Comparison of ENCODE assay signal across 8 mouse cellular contexts in the genomic region with DNA sequence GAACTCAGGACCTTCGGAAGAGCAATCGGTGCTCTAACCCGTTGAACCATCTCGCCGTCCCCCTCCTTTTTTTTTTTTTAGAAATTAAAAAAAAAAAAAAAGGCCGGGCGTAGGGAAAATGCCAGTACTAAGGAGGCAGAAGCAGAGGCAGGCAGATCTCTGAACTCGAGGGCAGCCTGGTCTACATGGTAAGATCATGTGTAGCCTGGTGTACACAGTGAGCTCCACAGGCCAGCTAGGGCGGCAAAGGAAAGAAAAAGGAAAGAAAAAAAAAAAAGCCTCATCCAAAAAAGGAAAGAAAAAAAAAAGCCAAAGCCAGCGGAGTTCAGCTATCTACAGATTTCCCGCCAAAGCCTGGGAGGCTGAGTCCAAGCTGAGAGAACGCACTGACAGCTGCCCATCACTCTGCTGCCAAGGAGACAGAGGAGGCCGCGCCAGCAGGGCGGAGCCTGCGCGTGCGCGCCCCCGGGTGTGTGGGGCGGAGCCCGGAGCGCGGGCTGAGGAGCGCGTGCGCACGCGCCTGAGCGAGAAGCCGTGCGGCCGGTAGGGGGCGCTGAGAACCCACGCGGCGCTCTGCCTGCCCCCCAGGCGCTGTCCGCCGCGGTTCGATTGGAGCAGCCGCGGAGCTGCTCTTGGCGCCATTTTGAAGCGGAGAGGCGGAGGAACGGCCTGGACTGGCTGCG. TPM values are rescaled to one million over a fixed set of nuclear protein-coding genes. Genes with fewer than 3 reads are reported as not detected.
DNase-seq lines count a peak whose midpoint lies in the region; ATAC-seq and TF ChIP-seq lines count a peak whose summit lies in the region.

A gene (plus strand): TSS at position 587 of the 683 bp plus-strand sequence.

- peak; percentile 99 for DNase-seq in CD4-positive helper T cell, adult 2 months (ENCODE audit: low read depth, low spot score)
- peak; percentile 90 for DNase-seq in brain, embryonic 18.5 days (ENCODE audit: low read depth, low spot score)
- DNase-seq in kidney, postnatal 0 days (ENCODE audit: low spot score) = peak; percentile 98
- DNase-seq in liver, embryonic 11.5 days (ENCODE audit: low spot score) = peak; percentile 93
- peak; percentile 99 for DNase-seq in naive thymus-derived CD4-positive, alpha-beta T cell, adult 2 months (ENCODE audit: low read depth)

- ATAC-seq in erythroid progenitor cell, adult 5-6 weeks (replicated peaks; ENCODE audit: low FRiP score, poor library complexity, severe bottlenecking) = peak; percentile 94
- peak; percentile 96 for ATAC-seq in heart, embryonic 12.5 days (ENCODE audit: insufficient number of reproducible peaks, low FRiP score)
- ATAC-seq in kidney, postnatal 0 days (replicated peaks; ENCODE audit: low FRiP score, low read depth) = peak; percentile 97
- ATAC-seq in liver, embryonic 11.5 days (replicated peaks; ENCODE audit: low FRiP score) = peak; percentile 97
- ATAC-seq in stomach, embryonic 14.5 days (ENCODE audit: insufficient number of reproducible peaks, insufficient read depth, low FRiP score, low read depth) = peak; percentile 97

- peak; percentile 87 for TF ChIP-seq CTCF in kidney, postnatal 0 days (IDR thresholded peaks at IDR 0.05; ENCODE audit: low read depth)

- no peaks in the 10 kb centered on the region for H3K36me3 ChIP-seq in heart, embryonic 12.5 days
- no peaks in the 10 kb centered on the region for H3K36me3 ChIP-seq in kidney, postnatal 0 days (ENCODE audit: insufficient read depth, low read length)
- no peaks in the 10 kb centered on the region for H3K36me3 ChIP-seq in liver, embryonic 11.5 days (ENCODE audit: control insufficient read depth, insufficient read depth, low read length)
- no peaks in the 10 kb centered on the region for H3K36me3 ChIP-seq in stomach, embryonic 14.5 days (ENCODE audit: control insufficient read depth, insufficient read depth, low read length)

- no peaks in the 10 kb centered on the region for H3K9me3 ChIP-seq in heart, embryonic 12.5 days (replicated peaks)
- no peaks in the 10 kb centered on the region for H3K9me3 ChIP-seq in kidney, postnatal 0 days (replicated peaks; ENCODE audit: low read length)
- H3K9me3 ChIP-seq in liver, embryonic 11.5 days (ENCODE audit: control insufficient read depth, low read length) = no peaks in the 10 kb centered on the region
- H3K9me3 ChIP-seq in stomach, embryonic 14.5 days (ENCODE audit: control insufficient read depth, low read depth, low read length) = no peaks in the 10 kb centered on the region

- peak within 1 kb of the TSS; percentile 89 for H3K4me3 ChIP-seq in heart, embryonic 12.5 days
- peak within 1 kb of the TSS; percentile 96 for H3K4me3 ChIP-seq in kidney, postnatal 0 days (replicated peaks; ENCODE audit: low read depth, low read length)
- peak within 1 kb of the TSS; percentile 95 for H3K4me3 ChIP-seq in liver, embryonic 11.5 days (ENCODE audit: low read depth, low read length)
- H3K4me3 ChIP-seq in stomach, embryonic 14.5 days (ENCODE audit: low read depth, low read length) = peak within 1 kb of the TSS; percentile 70

- peaks cover 7% of the 10 kb centered on the region; the same call in 1 of the 2 replicates for H3K4me1 ChIP-seq in heart, embryonic 12.5 days (replicated peaks)
- H3K4me1 ChIP-seq in kidney, postnatal 0 days (replicated peaks; ENCODE audit: insufficient read depth, low read length) = 0 out of 2 replicates have a peak, but pooled peaks cover 4% of the 10 kb centered on the region
- H3K4me1 ChIP-seq in liver, embryonic 11.5 days (replicated peaks; ENCODE audit: control insufficient read depth, insufficient read depth, low read length) = peaks cover 6% of the 10 kb centered on the region
- H3K4me1 ChIP-seq in stomach, embryonic 14.5 days (ENCODE audit: control insufficient read depth, insufficient read depth, low read length) = 0 out of 2 replicates have a peak, but pooled peaks cover 4% of the 10 kb centered on the region

- H3K9ac ChIP-seq in heart, embryonic 12.5 days = peak within 1 kb of the TSS; percentile 95
- H3K9ac ChIP-seq in kidney, postnatal 0 days (ENCODE audit: low read depth, low read length) = peak within 1 kb of the TSS; percentile 96
- peak within 1 kb of the TSS; percentile 98 for H3K9ac ChIP-seq in liver, embryonic 11.5 days (ENCODE audit: low read depth, low read length)
- H3K9ac ChIP-seq in stomach, embryonic 14.5 days (replicated peaks; ENCODE audit: low read depth, low read length) = peak within 1 kb of the TSS; percentile 90

- peak within 1 kb of the TSS; percentile 78 for H3K4me2 ChIP-seq in heart, embryonic 12.5 days
- peak within 1 kb of the TSS; percentile 68 for H3K4me2 ChIP-seq in kidney, postnatal 0 days (ENCODE audit: low read length)
- peak within 1 kb of the TSS; percentile 67 for H3K4me2 ChIP-seq in liver, embryonic 11.5 days
- H3K4me2 ChIP-seq in stomach, embryonic 14.5 days (replicated peaks; ENCODE audit: low read depth, low read length) = peak within 1 kb of the TSS; percentile 60

- H3K27ac ChIP-seq in heart, embryonic 12.5 days (ENCODE audit: poor library complexity, severe bottlenecking) = peak within 1 kb of the TSS; percentile 92
- H3K27ac ChIP-seq in kidney, postnatal 0 days = peak within 1 kb of the TSS; percentile 92
- H3K27ac ChIP-seq in liver, embryonic 11.5 days (ENCODE audit: low read depth, low read length) = peak within 1 kb of the TSS; percentile 92
- H3K27ac ChIP-seq in stomach, embryonic 14.5 days (ENCODE audit: low read length) = peak within 1 kb of the TSS; percentile 94

- H3K27me3 ChIP-seq in heart, embryonic 12.5 days (replicated peaks) = no peaks in the 10 kb centered on the region
- no peaks in the 10 kb centered on the region for H3K27me3 ChIP-seq in kidney, postnatal 0 days (ENCODE audit: insufficient read depth, low read length)
- no peaks in the 10 kb centered on the region for H3K27me3 ChIP-seq in liver, embryonic 11.5 days (replicated peaks; ENCODE audit: control insufficient read depth, insufficient read depth, low read length)
- H3K27me3 ChIP-seq in stomach, embryonic 14.5 days (ENCODE audit: control insufficient read depth, insufficient read depth, low read length) = no peaks in the 10 kb centered on the region

- 14% methylated on average over 49 of the region's 49 CpGs for WGBS in heart, embryonic 12.5 days
- WGBS in kidney, postnatal 0 days = 15% methylated on average over 42 of the region's 49 CpGs
- WGBS in liver, embryonic 11.5 days = 12% methylated on average over 49 of the region's 49 CpGs
- 13% methylated on average over 48 of the region's 49 CpGs for WGBS in stomach, embryonic 14.5 days

RNA-seq across cellular contexts. Expression of the gene that starts here (rescaled TPM):
- 65.6 and 75.5 TPM in 2 replicates for total RNA-seq in erythroid progenitor cell, adult 5-6 weeks (2015; ENCODE audit: low replicate concordance)
- 45.8 and 47.3 TPM in 2 replicates for total RNA-seq in erythroid progenitor cell, adult 5-6 weeks (2017; ENCODE audit: low replicate concordance)
- 25.6 and 27.1 TPM in 2 replicates for polyA plus RNA-seq in heart, embryonic 12.5 days (2016; fragmentation: Nextera tagmentation; extraction: Ambion mirVana)
- 20.1 and 20.7 TPM in 2 replicates for polyA plus RNA-seq in kidney, postnatal 0 days (2015; fragmentation: Nextera tagmentation; extraction: Ambion mirVana)
- 27.1 and 29.5 TPM in 2 replicates for polyA plus RNA-seq in liver, embryonic 11.5 days (2014; fragmentation: Nextera tagmentation; extraction: Ambion mirVana)
- 52.9 and 55.6 TPM in 2 replicates for polyA plus RNA-seq in stomach, embryonic 14.5 days (2014; fragmentation: Nextera tagmentation; extraction: Ambion mirVana)

Comparison
In these comparisons a context has a peak if more than half of its experiments do, and no peak if none do; other contexts are left out.
1. Peak in every context shown above with its lines: DNase-seq, ATAC-seq, H3K4me3 ChIP-seq and H3K27ac ChIP-seq.